Mouse (Mus musculus) activated CD4-positive, CD25-positive, alpha-beta regulatory T cell, adult 4 months (primary cell): ENCODE results near the gene Sh3rf3. TPM values are rescaled to one million over a fixed set of nuclear protein-coding genes. Genes with fewer than 3 reads are reported as not detected.

ENCODE experiments used
- ATAC-seq: one replicate; pipeline ENCODE4 v1.8.0; 2017
- polyA plus RNA-seq, 2 experiments: library from polyadenylated mRNA; unstranded; fragments of 100-300 nt; shearing (Covaris generic); gene quantifications; one replicate each; pipeline ENCODE4 v1.2.1; 2017

Sh3rf3 gene
- polyA plus RNA-seq, 2 experiments from 2014 or later = not detected

DNA sequence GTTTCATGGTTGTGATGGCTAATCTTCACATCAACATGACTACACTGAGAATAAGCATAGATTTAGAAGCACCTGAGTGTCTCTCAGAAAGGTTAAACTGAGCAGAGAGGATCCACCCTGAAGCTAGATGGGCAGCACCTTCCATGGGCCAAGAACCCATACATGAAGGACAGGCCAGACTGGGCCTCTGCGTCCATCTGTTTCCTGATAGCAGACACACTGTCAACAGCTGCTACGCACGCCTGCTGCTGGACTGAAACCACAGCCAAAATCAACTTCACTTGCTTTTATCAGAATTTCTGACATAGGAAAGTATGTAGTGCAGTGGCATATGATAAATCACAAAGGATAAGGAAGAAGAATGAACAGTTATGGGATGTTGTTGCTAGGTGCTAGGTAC is 366.5 kb downstream of the Sh3rf3 start:
- ATAC-seq = no peak

DNA sequence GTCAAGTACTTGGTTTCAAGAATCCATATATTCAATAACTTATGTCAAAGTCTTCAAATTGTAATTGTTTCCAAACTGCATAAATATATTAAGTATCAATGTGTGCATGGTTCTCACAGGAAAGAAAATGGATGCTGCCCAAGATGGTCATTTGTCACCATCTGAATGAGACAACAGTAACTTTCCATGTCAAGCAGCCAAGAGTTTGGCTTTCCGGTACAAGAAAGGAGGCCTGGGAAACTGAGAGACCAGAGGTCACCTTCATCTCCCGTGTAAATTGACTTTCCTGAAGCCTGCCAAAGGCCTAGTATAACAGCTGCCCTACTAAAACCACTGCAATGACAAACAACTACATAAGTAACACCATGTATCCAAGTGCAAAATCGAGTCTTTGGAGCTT is 369.1 kb downstream of the Sh3rf3 start:
- no peak for ATAC-seq

Other genes with a start within 250 kb of the Sh3rf3 start
- under 1 TPM in 1 of 2 experiments, not detected in 1; 0.09 TPM for gene Edar, start 137.7 kb upstream of the Sh3rf3 start, polyA plus RNA-seq
- gene Gm17542, start 95.1 kb upstream of the Sh3rf3 start, polyA plus RNA-seq = not detected